Mouse (Mus musculus): Measurements from ENCODE around the gene Tctn1.

- TF ChIP-seq CTCF (IDR thresholded peaks at IDR 0.05; ENCODE audit: borderline replicate concordance, extremely low read depth, insufficient read depth, insufficient read length) (no peak), POLR2A (IDR thresholded peaks at IDR 0.05; ENCODE audit: borderline replicate concordance, extremely low read depth, insufficient read depth, insufficient read length, poor library complexity, severe bottlenecking) (no peak)
Observed at GRCm38 (mm10) chr5:122303937-122304336, 39.7 kb upstream of the Tctn1 start.
